Mouse (Mus musculus) cerebellum, postnatal 10 days (tissue): ENCODE data around the gene Tmem184b.

Experiments
- DNase-seq, 2 experiments: peaks; one replicate each; pipeline ENCODE4 v3.0.0; 2021; ENCODE audit warnings: mixed read lengths in 2 of 2

Gene Tmem184b

DNA sequence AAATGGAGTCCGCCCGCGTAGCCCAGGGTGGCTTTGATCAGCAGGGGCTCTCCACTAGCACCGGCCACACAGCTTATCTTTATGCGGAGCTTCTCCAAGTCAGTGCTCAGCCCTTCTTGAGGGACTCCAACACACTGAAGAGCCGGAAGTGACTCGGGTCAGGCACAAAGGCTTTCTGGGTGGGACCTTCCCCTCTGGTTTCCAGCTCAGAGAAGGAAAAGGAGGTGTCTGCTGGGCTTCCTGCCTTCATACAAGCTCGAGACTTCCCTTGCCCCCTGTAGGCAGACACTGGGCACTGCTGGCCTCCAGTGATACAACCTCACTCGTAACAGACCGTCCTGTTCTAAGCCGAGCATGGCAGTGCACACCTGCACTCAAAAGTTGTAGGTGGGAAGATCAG is 6.6 kb downstream of the Tmem184b start:
- DNase-seq: no peak

DNA sequence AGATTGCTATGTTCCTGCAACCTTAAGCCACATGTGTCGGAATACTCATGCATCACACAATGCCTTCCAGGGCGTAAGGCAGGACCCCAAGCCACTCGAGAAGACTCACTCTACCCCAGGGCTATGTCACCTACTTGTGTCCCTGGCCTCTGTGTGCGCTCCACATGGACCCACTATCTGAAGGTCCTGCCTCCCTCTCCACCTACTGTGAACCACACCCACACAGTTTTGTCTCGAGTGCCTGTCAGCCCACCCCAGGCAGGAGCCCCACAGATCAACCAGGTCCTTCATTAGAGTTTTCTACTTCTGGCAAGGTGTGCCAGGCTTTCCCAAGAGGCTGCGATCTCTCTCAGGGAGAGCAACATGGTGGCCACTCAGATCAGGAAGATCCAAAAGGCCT is 8.1 kb downstream of the Tmem184b start:
- no peak for DNase-seq

DNA sequence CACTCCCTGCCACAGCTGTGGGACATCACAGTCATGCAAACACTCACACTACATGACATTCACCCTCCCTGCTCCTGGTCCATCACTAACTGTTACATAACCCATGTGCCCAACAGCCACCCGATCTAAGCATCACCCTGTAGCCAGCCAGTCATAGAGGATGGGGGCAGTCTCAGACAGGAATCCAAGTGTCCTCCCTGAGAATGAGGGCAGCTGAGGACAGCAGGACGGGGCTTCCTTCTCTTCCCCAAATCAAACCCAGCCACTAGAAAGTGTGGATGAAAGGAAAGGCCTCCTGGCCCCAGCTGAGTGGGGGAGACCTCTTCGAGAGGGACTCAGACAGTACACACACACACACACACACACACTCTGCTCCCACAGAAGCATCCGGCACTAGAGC is 8.5 kb downstream of the Tmem184b start:
- DNase-seq: no peak

DNA sequence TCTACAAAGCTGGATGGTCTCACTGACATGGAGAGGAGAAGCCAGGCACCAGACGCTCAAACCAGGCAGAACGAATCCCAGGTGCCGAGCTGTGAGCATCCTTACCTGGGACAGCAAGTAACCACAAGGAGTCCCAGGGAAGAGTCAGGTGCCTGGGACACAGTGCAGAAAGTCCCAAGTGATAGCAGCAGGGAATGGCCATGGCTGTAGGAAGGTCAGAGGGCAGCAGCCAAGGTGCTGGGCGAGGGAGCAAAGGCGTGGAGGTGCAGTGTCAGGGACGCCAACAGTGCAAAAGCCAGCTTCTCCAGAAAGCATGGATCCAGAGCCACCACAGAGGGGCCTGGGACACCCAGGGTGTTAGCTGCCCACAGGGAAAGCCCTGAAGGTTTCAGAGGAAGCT is 10.3 kb downstream of the Tmem184b start:
- no peak for DNase-seq

DNA sequence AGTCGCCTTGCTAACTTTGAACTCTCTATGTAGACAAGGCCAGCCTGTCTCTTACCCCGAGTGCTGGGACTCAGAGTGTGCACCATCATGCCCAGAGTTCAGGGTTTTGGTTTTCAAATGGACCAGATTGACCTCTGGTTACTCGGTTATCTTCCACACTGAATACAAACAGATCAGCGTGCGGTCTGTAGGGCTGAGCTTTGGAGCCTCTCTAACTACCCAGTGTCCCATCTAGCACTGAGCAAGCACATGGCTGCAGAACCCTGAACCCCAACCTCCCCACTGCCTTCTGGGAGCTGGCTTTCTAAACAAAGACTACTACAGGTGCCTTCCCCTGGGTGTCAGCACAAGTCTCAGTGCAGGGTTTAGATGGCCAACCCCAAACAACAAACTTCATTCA is 10.8 kb downstream of the Tmem184b start:
- DNase-seq: no peak

DNA sequence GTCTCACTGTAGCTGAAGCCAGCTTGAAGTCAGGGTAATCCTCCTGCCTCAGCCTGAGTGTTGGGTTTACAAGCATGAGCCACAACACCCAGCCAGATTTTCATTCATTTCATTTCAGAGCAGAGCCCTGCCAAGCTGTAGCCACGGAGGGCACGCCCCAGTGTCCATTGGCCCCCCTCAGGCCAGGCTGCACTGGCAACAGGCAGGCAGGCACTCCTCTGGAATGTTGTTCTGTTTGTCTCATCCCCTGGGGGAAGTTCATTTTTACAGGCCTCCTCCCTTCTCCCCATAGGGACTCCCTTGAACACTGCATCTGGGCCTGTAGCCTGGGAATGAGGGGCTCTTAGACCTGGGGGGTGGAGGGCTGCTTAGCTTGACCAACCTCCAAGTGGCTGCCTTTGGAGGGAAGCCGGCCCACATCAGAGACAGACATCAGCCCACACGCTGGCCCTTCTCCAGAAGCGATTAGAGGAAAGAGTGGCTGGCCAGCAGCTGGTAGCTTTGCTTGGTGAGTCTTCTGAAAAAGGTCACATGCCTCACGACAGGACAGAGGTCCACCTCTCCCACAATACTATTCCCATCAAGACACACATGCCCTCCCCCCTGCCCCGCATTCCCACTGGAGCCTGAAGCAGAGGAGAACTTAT is 11.8 kb downstream of the Tmem184b start:
- peak; percentile 54 to 66 for DNase-seq

DNA sequence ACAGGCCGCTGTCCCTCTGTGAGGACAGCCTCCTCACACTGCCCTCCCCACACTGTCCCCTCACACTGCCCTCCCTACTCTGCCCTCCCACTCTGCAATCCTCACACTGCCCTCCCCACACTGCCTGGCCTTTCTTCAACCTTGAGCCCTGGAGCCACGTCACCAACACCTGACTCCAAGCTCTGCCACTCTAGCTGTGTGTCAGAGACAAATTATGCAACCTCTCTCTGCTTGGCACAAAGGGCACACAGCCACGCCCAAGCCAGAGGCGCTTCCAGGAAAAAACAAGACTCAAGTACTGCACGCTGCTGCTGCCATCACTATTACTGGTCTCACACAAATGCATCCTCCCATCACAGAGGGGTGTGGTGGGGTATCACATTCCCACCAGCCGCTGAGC is 12.9 kb downstream of the Tmem184b start:
- DNase-seq: no peak

DNA sequence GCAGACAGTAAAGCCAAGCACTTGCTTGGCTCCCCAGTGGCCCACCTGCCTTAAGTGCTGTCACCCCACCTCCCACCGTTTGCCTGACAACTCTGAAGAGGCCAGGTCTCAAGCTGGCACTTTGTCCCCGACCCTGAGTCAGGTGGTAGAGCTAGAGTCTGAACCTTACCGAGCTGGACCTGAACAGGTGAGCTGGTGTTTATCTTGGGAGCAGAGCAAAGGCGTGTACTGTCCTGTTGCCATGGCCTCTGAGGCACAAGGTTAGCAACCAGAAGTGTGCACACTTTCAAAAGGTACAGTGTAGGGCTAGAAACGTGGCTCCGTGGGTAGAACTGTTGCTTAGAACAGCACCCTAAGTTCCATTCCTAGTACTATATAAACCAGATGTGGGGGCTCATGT is 15.2 kb downstream of the Tmem184b start:
- no peak for DNase-seq

DNA sequence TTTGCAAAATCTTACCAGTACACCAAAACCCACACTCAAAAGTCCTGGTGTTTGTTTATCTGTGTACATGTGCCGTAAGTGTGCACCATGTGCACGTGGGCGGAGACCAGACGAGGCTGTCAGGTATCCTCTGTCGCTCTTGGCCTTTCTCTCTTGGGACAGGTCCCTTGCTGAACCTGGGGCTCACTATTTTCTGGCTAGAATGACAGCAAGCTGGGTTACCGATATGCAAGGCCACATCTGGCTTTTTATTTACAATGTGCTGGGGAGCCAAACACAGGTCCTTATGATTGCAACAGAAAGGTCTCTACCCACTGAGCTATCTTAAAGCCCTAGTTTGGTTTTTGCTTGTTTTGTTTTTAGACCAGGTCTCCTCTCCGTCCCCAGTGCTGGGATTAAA is 15.8 kb downstream of the Tmem184b start:
- DNase-seq: no peak

DNA sequence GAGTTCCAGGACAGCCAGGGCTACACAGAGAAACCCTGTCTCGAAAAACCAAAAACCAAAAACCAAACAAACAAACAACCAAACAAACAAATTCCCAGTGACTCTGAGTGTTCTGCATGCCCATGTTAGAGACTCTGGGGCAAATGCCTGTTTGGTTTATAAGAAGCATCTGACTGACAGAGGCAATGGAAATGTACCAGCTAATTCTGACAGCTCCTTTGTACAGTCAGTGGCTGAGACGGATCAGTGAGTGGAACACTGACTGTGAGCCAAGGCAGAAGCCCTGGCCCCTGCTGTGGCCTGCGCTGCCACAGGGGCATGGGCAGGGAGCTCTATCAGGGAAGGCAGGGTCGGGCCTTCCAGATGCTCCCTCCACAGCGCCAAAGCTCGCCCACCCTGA is 16.3 kb downstream of the Tmem184b start:
- DNase-seq: peak in 1 of 2 experiments; percentile 41

DNA sequence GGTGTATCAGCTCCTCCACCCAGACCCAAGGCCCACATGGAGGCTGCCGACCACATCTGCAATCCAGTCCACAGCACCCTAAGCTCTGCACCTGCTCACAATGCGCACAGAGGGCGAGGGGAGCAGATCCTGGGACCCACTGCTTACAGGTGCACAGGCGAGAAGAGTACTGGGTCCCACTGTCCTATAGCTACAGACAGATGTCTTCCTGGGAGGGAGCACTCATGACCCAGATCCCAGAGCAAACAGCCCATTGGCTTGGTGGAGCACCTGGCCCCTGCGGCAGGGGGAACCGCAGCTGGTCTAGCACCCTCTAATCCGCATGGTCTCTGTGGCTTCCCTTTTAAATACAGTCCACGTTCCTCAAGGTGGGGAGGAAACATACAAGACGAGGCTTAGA is 21.7 kb downstream of the Tmem184b start:
- DNase-seq: no peak

DNA sequence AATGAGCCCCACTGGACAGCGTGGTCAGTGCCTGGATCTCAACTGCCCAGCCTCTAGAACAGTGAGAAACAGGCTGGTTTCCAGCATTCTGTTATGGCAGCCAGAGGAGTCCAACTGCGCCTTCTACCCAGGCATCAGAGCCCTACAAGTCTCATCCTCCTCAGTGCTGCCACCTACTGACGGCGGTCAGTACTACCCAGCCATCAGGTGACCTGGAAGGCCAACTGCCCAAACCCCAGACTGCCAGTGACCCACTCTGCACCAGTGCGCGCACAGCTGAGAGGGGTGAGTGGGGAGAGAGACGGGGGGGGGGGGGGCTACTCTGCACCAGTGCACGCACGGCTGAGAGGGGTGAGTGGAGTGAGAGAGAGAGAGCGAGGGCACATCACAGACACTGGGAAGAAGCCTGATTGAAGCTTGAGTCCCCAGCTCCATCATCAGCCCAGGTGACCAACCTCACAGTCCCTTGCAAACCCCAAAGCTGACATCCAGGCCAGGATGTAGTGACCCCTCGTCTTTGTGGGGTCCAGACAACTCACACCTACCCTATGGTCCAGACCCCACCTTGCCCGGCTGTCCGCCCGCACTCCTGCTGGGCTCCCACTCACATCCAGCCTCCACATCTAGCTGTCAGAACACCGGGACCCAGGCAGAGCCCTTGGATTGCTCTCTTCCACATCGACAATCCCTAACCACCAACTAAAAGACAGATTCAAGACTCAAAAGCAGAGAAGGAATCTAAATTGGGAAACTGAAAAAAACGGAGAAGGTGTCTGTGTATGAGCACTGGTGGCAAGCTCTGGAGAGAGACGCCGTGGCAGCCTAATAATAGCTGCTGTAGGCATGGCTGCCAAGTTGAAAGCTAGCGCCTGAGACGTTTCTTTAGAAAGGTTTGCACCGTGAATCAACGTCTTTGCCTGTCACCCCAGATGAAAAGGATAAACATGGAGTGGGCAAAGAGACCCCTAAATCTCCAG is 22.6 kb downstream of the Tmem184b start:
- DNase-seq: peak; percentile 86 to 91

DNA sequence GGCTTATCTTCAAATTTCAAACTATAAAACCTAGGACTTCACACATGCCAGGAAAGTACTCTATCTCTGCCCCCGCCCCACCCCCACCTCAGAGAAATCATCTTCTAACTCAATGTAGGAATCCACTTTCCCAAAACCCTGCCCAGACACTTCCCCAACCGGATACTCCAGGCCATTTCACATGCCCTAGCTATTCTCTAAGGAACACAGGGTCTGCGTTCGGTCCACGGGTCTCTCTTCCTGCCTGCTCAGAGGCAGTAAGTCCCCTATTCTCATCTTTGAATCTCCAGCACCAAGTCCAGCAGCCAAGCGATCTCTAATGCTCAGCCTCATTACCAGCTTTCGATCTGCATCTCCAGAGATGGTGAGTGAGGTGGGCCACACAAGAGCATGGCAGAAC is 23.7 kb downstream of the Tmem184b start:
- no peak for DNase-seq

DNA sequence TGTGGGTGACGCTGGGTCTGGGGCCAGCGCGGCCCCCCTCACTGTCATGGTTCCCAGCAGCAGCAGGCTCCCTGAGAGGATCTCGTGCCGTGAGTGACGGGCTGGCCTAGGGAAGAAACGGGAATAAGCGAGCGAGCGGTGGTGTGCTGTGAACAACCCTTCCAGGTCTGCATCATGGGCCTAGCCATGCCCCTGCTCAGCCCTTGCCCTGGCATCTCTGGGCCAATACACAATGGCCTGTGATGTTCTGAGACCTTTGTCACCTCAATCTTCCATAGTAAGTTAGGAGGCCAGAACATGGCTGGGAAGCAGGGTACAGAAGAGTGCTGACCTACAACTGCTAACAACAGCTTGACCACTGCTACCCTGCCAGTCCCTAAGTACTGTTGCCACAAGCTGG is 24.8 kb downstream of the Tmem184b start:
- no peak for DNase-seq

DNA sequence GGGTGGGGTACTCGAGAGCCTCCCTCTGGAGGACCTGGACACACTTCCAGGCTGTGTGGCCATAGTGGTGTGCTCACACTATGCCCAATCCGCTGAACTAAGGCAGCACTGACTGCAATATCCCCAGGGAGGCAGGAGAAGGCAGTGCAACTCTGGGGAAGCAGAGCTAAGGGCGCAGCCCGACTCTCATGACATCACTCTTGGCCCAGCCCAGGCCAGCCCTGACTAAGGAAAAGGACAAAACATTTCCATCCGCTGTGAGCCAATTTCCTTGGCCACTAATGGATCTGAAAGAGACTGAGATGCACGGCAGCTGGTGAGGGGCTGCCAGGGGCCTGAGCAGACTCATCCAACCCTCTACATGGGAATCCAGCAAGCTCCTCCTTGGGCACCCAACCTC is 25.7 kb downstream of the Tmem184b start:
- peak in 1 of 2 experiments; percentile 41 for DNase-seq

DNA sequence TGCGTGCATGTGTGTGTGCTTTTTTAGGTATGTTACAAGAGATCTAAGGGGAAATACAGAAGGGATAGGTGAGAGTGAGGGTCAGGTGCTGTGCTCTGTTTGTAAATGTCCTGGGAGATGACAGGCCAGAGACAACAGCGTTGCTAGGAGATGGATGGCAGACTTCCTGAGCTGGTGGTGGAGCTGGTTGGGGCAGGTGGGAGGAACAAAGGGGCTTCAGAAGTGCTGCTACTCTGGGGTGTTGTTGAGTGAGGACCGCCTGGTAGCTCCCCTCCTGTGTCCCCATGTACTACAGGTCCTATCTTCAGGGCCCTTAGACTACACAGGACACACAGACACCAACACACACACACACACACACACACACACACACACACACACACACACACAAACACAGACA is 28.6 kb downstream of the Tmem184b start:
- DNase-seq: no peak

DNA sequence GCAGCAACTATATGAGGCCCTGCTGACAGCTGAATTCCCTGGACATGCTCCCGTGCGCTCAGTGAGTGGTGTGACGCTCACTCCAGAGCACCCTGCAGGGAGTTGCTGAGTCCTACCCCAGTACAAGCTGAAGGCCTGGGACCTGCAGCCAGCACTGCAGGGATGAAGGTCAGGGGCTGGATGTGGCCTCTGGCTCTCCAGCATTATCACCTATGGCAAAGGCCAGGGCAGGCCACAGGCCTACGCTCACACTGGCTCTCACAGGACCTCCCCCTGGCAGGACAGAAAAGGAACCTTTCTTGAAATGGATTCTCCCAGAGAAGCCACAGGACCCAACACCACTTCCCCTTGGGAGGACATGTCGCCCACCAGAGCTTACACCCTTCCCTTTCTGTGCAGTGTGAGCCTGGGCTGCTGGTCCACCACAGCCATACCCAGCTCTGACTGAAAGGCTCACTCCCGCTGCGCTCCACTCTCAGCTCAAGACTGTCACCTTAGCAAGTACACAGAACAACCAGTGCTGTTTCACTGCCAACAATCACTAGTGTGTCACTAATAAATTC is 33.0 kb downstream of the Tmem184b start:
- DNase-seq: no peak

DNA sequence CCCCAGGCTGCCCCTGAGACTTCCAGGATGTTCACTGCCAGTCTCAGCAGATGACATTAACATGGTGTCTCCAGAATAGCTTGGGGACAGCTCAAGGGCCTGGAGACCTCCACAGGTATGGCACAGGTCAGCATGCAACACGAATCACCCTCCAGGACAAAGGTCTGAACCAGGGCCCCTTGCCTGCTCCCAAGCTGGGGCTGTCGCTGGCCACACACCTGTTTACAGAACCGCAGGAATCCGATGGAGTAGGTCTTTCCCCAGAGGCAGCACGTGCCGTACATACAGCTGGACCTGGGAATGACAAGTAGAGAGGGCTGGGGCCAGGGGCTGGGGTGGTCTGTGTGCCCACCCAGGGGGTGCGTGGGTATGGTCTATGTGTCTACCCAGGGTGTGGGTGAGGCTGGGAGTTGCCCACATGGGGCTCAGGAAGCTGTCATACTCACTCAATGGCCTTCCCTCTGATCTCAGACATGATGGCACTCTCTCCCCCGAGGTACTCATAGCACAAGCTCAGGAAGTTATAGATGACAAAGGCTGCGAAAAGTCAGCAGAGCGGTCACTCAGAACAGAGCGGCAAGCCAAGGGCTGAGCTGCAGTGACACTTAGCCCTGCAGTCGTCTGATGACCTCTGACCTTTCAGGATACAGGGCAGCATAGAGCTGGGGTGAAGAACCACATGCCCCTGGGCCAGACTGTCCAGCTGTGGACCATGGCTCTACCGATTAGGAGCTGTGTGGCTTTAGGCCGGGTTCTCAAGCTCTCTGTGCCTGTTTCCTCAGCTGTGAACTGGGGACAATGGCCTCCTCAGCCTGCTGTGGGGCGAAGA is 33.7 kb downstream of the Tmem184b start:
- no peak for DNase-seq

DNA sequence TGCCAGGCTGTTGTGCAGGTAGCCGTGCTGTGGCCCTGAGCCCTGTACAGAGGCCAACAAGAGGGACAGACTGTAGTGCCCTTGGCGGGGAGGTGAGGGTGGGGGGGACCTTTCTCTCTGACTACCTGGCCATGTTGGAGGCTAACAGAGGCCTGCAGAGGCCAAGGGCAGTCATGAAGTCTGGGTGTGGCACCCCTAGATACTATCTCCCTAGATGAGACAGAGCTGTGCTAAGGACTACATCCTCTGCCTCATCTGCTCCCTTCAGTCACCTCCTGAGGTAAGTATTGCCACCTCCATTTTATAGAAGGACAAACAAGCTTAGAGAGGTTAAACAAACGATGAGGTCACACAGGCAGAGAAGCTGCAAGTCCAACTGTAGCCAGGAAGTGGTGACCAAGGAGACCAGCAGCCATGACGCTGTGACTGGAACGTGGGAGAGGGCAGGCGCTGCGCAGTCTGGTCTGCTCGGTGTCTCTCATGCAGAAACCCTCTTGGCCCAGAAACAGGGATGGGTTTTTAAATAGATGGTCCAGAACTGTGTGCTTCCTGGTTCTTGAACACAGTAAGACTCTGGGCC is 34.4 kb downstream of the Tmem184b start:
- DNase-seq: no peak

DNA sequence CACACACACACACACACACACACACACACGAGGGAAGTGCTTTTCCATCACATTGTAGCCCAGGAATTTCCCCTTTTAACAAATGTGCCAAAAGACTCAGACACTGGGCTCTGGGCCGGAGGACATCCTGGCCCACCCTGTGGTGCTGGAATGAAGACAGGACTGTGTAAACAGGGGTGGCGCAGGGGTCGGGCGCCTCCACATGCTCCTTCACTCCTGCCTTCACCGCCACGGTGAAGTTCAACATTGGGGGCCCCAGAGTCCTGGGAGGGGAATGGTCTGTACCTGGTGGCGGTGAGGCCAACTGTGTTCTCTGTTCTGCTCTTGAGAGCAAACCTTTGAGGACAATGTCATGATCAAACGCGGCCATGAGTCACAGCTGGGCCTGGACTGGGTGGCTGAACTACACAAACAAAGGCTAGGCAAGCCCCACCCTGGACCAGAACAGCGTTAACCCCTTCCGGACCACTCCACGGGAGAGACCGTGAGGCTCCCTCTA is 35.0 kb downstream of the Tmem184b start:
- DNase-seq: no peak

DNA sequence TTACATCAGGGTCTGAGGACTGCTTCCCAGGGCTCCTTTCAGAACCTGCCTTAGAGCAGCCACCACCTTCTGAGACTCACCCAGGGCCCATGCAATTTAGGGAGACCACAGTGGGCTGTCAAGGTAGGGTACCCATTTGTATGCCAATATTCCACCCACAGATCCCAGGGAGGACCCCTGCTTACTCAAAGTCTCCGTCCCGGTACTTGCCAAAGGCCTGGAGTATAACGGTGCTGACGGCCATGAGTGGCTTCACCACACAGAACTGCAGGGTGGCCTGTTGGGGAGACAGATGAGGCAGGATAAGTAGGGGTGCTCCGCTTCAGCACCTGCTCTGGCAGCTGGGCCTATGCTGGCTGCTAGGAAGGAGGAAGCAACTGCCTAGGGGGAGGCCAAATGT is 37.0 kb downstream of the Tmem184b start:
- no peak for DNase-seq

DNA sequence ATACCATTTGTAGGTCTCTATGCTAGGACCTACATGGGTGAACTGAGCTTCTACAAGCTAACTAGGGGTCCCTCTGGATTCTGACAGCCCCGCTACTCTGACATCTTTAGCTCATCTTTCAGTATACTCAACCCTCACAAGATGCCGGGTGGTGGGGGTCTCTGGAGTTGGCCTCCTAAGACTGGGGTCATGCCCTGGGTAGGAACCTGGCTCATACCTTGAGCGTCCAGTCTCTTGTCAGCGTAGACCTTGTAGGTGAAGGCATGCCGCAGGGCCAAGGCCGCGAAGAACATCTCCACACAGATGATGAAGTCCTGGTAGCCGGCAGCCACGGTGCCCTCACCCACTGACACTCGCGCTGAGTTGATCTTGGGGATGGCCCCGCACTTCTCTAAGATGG is 38.3 kb downstream of the Tmem184b start:
- DNase-seq: no peak
